Mouse (Mus musculus): ENCODE measurements around the gene Prdm2. TPM values are rescaled to one million over a fixed set of nuclear protein-coding genes. Genes with fewer than 3 reads are reported as not detected.

The Prdm2 gene
- polyA plus RNA-seq, 1 experiment from 2014 or later = 20.2 TPM

DNA sequence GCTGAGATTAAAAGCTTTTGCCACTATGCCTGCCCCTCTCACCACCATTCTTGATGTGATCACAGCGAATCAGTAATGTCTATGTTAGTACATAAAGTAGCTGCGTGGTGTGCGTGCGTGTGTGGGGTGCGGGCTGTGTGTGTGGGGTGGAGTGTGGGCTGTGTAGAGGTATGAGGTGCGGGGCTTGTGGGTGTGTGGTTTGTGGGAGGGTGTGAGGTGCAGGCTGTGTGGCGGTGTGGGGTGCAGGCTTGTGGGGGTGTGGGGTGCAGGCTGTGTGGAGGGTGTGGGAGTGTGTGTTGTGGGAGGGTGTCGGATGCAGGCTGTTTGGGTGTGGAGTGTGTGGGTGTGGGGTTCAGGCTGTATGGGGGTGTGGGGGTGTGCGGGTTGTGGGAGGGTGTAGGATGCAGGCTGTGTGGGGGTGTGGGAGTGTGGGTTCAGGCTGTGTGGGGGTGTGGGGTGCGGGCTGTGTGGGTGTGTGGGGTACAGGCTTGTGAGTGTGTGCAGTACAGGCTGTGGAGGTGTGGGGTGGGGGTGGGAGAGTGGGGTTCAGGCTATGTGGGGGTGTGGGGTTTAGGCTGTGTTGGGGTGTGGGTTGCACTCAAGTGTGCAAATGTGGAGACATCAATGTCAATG is 19.1 kb upstream of the Prdm2 start:
- no peaks in the 10 kb centered on the region for H3K27me3 ChIP-seq
- WGBS = 95% methylated on average over 10 of the region's 10 CpGs
- no peaks in the 10 kb centered on the region for H3K36me3 ChIP-seq
- H3K9ac ChIP-seq = no peak overlapping the region
- H3K27ac ChIP-seq = no peak overlapping the region
- H3K4me3 ChIP-seq = no peak overlapping the region
- H3K9me3 ChIP-seq (replicated peaks) = peaks cover 6% of the 10 kb centered on the region
- no peaks in the 10 kb centered on the region for H3K4me1 ChIP-seq
- no peak for ATAC-seq (ENCODE audit: low FRiP score)
- H3K4me2 ChIP-seq (replicated peaks) = no peak overlapping the region

DNA sequence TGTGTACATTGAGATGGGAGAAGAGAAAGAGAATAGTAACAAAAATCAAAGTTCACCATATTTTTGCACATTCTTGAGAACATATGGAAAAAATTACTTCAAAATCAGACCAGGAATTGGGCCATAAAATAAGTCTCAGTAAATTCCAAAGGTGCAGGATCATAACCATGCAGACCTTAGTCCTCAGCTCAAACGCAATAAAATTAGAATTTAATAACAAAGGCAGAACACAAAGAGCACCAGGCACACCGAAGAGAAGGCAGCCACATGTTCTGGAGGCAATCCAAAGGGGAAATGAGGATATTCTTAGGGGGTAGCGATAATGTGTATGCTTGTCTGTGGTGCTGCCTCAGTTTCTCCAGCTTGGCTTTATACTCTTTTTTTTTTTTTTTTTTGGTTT is 18.3 kb upstream of the Prdm2 start:
- Histone ChIP-seq H3K9ac (no peak overlapping the region), H3K27me3 (no peaks in the 10 kb centered on the region), H3K4me2 (replicated peaks) (no peak overlapping the region), H3K4me1 (no peaks in the 10 kb centered on the region), H3K27ac (no peak overlapping the region), H3K36me3 (no peaks in the 10 kb centered on the region), H3K4me3 (no peak overlapping the region), H3K9me3 (replicated peaks) (peaks cover 6% of the 10 kb centered on the region)
- 73% methylated on average over 3 of the region's 3 CpGs for WGBS
- no peak for ATAC-seq (ENCODE audit: low FRiP score)

DNA sequence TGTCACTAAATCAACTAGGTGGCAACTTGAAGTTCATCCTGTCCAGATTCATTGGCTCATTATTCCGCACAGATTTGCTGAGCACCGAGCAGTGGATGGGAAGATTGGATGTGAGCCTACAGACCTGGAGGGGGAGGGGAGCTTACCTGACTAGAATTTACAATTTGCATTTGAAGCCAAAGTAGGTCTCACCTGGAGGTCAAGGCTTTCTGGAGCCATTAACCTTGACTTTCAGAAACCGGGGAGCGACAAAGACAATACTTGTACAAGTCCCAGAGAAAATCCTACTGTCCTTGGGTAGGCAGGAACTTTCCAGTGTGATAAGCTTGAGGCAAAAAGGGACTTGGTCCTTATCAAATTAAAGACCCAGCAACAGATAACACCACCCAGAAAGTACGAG is 15.2 kb upstream of the Prdm2 start:
- no peaks in the 10 kb centered on the region; the same call in 1 of the 2 replicates for H3K4me1 ChIP-seq
- no peaks in the 10 kb centered on the region for H3K9me3 ChIP-seq (replicated peaks)
- no peaks in the 10 kb centered on the region for H3K36me3 ChIP-seq
- no peaks in the 10 kb centered on the region for H3K27me3 ChIP-seq
- no peak overlapping the region for H3K9ac ChIP-seq
- H3K4me2 ChIP-seq (replicated peaks) = no peak overlapping the region
- ATAC-seq (ENCODE audit: low FRiP score) = no peak
- WGBS = 83% methylated on average over 5 of the region's 5 CpGs
- no peak overlapping the region for H3K4me3 ChIP-seq
- no peak overlapping the region for H3K27ac ChIP-seq

DNA sequence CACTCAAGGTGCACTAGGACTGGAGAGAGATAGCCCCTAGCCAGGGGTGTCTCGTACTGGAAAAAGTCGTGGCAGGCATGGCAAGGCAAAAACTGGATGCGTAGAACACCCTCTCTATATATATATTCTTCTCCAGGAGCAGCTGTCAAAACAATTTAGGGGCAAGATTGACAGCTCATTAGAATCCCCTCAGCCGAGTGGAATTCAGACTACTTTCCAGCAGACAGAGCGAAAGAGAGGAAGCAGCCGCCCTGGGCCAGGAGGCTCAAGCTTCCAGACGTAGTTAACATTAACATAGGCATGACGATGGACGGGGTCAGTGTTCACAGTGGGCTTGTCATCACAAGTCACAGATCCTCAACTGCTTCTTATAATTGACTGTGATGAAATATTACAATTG is 13.1 kb upstream of the Prdm2 start:
- Histone ChIP-seq H3K4me3 (no peak overlapping the region), H3K9ac (no peak overlapping the region)
- 49% methylated on average over 9 of the region's 9 CpGs for WGBS

DNA sequence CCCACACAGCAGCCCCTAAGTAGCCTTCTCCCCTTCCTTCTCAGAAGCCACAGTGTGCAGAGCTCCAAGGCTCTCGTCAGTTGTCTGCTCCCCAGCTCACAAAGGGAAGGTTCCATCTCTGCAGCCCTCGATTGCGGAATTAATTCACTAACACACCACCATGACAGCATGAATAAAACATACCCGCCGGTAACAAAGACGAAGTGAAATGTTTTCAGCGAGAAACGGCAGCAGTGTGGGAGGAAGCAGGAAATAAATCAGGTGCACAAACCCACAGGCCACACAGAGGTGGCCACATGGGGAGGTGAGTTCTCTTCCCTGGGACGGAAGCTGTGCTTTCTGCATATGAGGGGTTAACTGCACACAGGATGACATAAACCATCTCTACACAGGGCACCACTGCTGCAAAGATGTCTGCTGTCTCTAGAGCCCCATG is 6.5 kb upstream of the Prdm2 start:
- WGBS = 15% methylated on average over 9 of the region's 9 CpGs
- no peaks in the 10 kb centered on the region for H3K36me3 ChIP-seq
- peak; percentile 88 for ATAC-seq (ENCODE audit: low FRiP score)
- H3K27ac ChIP-seq = peak overlapping the region; percentile 80
- H3K4me2 ChIP-seq (replicated peaks) = peak overlapping the region; percentile 36
- H3K4me1 ChIP-seq = peaks cover 4% of the 10 kb centered on the region; the same call in 1 of the 2 replicates
- H3K9ac ChIP-seq = no peak overlapping the region
- H3K9me3 ChIP-seq (replicated peaks) = no peaks in the 10 kb centered on the region
- no peaks in the 10 kb centered on the region for H3K27me3 ChIP-seq
- no peak overlapping the region; the same call in 1 of the 2 replicates for H3K4me3 ChIP-seq

More for the DNA sequence above, 13.1 kb upstream of the Prdm2 start:
- H3K36me3 ChIP-seq = no peaks in the 10 kb centered on the region
- no peak overlapping the region for H3K4me2 ChIP-seq (replicated peaks)
- no peak overlapping the region for H3K27ac ChIP-seq
- no peaks in the 10 kb centered on the region for H3K27me3 ChIP-seq
- no peaks in the 10 kb centered on the region for H3K9me3 ChIP-seq (replicated peaks)
- H3K4me1 ChIP-seq = no peaks in the 10 kb centered on the region; the same call in 1 of the 2 replicates
- ATAC-seq (ENCODE audit: low FRiP score) = no peak

DNA sequence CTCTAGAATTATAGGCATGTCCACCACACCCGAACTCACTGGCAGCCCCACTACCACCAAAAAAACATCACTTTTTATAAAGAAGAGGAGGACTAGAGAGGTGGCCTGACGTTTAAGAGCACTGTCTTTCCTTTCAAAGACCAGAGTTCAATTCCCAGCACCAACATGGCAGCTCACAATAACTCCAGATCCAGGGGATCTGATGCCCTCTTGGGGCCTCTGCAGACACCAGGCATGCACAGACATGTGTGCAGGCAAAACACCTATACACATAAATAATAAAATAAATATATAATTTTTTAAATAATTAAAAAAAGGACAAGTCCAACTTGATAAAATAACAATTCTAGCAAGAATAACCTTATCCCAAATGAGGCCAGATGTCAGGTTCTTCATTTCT is 6.1 kb upstream of the Prdm2 start:
- Histone ChIP-seq H3K27ac (peak overlapping the region; percentile 80), H3K4me2 (replicated peaks) (no peak overlapping the region), H3K27me3 (no peaks in the 10 kb centered on the region), H3K9me3 (replicated peaks) (no peaks in the 10 kb centered on the region), H3K36me3 (no peaks in the 10 kb centered on the region), H3K4me1 (peaks cover 4% of the 10 kb centered on the region; the same call in 1 of the 2 replicates), H3K9ac (no peak overlapping the region), H3K4me3 (no peak overlapping the region)
- ATAC-seq (ENCODE audit: low FRiP score) = peak; percentile 55; the same call in 1 of the 2 replicates
- 84% methylated on average over 2 of the region's 2 CpGs for WGBS

DNA sequence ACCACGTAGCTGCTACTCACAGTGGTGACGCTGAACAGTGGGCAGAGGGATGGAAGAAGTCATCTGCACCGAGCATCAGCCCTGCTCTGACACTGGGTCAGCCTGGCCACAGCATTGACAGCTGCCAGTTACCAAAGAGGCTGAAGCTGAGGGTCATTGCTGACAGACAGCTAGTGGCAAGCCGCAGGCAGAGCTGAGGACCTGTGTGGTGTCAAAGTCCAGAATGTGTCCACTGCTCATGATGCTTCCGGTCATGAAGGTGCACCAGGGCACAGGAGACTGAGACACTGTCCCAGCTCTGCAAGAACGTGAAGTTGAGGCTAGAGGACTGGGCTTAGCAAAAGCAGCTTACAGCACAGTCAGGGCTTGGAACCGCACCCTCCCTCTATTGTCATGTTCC is 4.4 kb upstream of the Prdm2 start:
- ATAC-seq (ENCODE audit: low FRiP score) = no peak
- no peak overlapping the region for H3K4me3 ChIP-seq
- 85% methylated on average over 7 of the region's 7 CpGs for WGBS

DNA sequence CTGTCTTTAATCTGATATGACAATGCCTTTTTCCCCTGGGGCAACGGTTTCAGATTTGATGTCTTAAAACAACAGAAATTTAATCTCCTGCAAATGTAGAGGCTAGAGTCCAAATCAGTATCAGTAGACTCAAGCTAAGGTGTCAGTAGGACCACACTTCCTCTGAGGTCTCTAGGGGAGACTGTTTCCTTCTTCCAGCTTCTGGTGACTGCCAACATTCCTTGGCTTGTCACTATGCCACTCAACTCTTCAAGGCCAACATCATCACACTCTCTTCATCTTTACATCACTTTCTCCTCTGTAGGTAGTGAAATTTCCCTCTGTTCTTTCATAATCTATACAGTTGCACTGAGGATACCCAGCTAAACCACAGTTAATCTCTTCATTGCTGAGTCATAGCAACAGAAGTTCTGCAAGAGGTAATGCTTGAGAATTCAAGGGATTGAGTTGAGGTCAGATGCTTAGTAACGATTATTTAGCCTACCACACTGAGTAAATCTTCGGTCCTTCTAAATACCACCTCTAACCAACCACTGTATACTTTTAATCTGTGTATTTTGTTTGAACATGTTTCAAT is 1.5 kb upstream of the Prdm2 start:
- no peaks in the 10 kb centered on the region for H3K9me3 ChIP-seq (replicated peaks)
- no peak overlapping the region for H3K4me2 ChIP-seq (replicated peaks)
- WGBS = 89% methylated on average over 3 of the region's 3 CpGs
- no peak overlapping the region for H3K9ac ChIP-seq
- no peaks in the 10 kb centered on the region for H3K36me3 ChIP-seq
- no peak overlapping the region for H3K4me3 ChIP-seq
- H3K27ac ChIP-seq = no peak overlapping the region
- ATAC-seq (ENCODE audit: low FRiP score) = no peak
- H3K27me3 ChIP-seq = no peaks in the 10 kb centered on the region
- peaks cover 18% of the 10 kb centered on the region for H3K4me1 ChIP-seq

More for the DNA sequence above, 4.4 kb upstream of the Prdm2 start:
- Histone ChIP-seq H3K9ac (no peak overlapping the region), H3K27me3 (no peaks in the 10 kb centered on the region), H3K36me3 (no peaks in the 10 kb centered on the region), H3K4me1 (peaks cover 8% of the 10 kb centered on the region), H3K9me3 (replicated peaks) (no peaks in the 10 kb centered on the region), H3K27ac (no peak overlapping the region), H3K4me2 (replicated peaks) (no peak overlapping the region)

DNA sequence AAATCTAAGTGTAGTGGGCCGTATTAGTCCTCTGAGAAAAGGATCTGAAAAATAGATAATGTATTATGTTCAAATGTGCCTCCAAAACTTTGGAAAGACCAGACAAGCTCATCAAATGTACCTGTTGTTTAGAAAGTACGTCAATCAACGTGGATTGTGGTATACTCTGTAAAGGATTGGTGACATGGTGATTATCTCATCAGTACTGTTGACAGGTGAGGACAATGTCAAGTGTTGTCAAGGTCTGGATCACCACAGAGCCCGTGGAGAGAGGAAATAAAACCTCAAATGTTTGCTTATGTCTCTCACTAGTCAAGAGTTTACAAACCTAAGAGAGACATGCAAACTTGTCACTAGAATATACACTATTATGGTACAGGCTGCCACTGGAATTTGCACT is 776 bp upstream of the Prdm2 start:
- Histone ChIP-seq H3K36me3 (no peaks in the 10 kb centered on the region), H3K4me3 (no peak overlapping the region), H3K9ac (no peak overlapping the region), H3K4me1 (peaks cover 16% of the 10 kb centered on the region), H3K27me3 (no peaks in the 10 kb centered on the region), H3K9me3 (replicated peaks) (no peaks in the 10 kb centered on the region), H3K4me2 (replicated peaks) (no peak overlapping the region), H3K27ac (no peak overlapping the region)
- no peak for ATAC-seq (ENCODE audit: low FRiP score)
- 89% methylated on average over 4 of the region's 4 CpGs for WGBS

DNA sequence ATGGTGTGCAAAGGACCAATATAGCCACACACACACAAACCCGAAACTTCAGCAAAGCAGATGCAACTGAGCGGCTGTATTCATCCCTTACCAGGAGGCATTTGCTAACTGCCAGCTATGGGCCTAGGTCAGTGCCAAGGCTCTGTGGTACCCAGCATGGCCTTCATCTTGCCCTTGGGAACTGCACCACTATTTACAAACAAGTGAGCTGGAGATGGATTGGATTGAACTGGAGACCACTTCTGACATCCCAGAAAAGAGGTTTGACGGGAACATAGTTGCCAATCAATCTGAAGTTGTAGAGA is 332 bp upstream of the Prdm2 start:
- Histone ChIP-seq H3K27ac (no peak overlapping the region), H3K4me2 (replicated peaks) (peak overlapping the region; percentile 77), H3K9ac (0 out of 2 replicates have a peak overlapping the region, but pooled peaks have one; percentile 89), H3K4me1 (peaks cover 16% of the 10 kb centered on the region), H3K4me3 (peak overlapping the region; percentile 83; the same call in 1 of the 2 replicates), H3K27me3 (no peaks in the 10 kb centered on the region), H3K9me3 (replicated peaks) (no peaks in the 10 kb centered on the region), H3K36me3 (no peaks in the 10 kb centered on the region)
- ATAC-seq (ENCODE audit: low FRiP score) = 0 out of 2 replicates have a peak, but pooled peaks have one; percentile 12
- 92% methylated on average over 3 of the region's 3 CpGs for WGBS

DNA sequence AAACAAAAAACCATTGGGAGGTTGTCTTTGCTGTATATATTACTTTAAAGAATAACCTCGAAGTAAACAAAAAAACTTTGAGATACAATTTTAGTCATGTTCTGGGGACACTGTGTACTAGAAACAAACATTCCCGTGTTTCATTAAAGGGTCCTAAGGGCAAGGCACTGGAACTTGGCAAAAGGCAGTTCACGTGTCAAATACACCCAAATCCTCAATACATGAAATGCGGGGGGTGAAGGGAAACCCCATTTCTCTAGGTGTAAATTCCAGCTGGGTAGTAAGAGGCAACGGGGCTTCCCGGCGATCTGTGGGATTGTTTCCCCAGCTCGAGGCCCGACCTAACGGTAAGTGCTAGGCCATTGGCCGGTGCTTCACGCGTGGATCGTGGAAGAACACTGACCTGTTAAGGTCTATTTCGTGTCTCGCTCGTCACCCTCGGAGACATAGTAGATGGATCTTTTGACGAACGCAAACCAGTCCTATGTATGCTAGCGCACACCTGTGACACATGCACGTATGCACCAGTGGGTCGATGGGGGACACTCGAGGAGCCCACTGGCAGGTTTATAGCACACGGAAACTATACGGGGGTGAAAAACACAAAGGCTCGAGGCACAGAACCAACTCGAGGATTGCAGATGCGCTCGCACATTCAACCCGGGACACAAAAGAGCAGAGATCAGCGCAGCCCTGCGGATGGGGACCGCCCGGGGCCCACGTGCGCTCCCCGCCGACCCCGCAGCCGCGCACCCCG is 1.0 kb downstream of the Prdm2 start:
- Histone ChIP-seq H3K4me2 (replicated peaks) (peak overlapping the region; percentile 77), H3K9ac (peak overlapping the region; percentile 89), H3K27ac (peak overlapping the region; percentile 93), H3K9me3 (replicated peaks) (no peaks in the 10 kb centered on the region), H3K4me3 (peak overlapping the region; percentile 83), H3K27me3 (no peaks in the 10 kb centered on the region), H3K36me3 (no peaks in the 10 kb centered on the region), H3K4me1 (peaks cover 16% of the 10 kb centered on the region)
- WGBS = 10% methylated on average over 43 of the region's 43 CpGs
- ATAC-seq (ENCODE audit: low FRiP score) = peak; percentile 81

DNA sequence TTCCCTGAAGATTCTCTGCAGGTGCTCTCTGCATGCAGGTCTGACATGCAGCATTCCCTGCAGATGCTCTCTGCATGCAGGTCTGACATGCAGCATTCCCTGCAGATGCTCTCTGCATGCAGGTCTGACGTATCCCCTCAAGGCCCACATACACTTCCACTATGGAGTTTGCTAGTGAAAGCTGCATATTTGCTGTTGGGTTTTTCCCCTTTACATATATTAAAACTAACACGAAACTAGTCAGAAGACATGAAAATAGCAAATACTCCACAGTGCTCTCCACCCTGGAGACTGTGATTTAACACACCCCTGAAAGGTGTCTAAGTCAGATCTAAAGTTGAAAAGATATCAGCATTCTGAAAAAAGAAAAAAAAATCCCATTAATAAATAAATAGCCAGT is 2.8 kb downstream of the Prdm2 start:
- 0 out of 2 replicates have a peak overlapping the region, but pooled peaks have one; percentile 13 for H3K4me2 ChIP-seq (replicated peaks)
- no peaks in the 10 kb centered on the region for H3K27me3 ChIP-seq
- H3K9ac ChIP-seq = no peak overlapping the region
- H3K4me3 ChIP-seq = no peak overlapping the region
- no peak overlapping the region for H3K27ac ChIP-seq
- peaks cover 16% of the 10 kb centered on the region for H3K4me1 ChIP-seq
- H3K36me3 ChIP-seq = no peaks in the 10 kb centered on the region
- WGBS = 78% methylated on average over 2 of the region's 2 CpGs
- ATAC-seq (ENCODE audit: low FRiP score) = no peak
- H3K9me3 ChIP-seq (replicated peaks) = no peaks in the 10 kb centered on the region
